Mouse (Mus musculus) MN1 (cell line): ENCODE measurements at regions not wholly inside any gene's neighbourhood (a gene's known extent, or its start where the extent isn't known, plus 50 kb on each side); places are given as distances from the start of the nearest gene placed in this dataset.

ENCODE experiments used
- DNase-seq: peaks from one replicate; pipeline ENCODE4 v3.0.0-alpha.2; 2016; ENCODE audit warnings: low spot score

- DNase-seq = no peak
Observed at GRCm38 (mm10) chr8:49396519-49396918, 552.8 kb upstream of the Tenm3 start.

GRCm38 (mm10) chr8:49395029-49395428 is 551.3 kb upstream of the Tenm3 start:
- DNase-seq = no peak

- no peak for DNase-seq
Observed at GRCm38 (mm10) chr8:49389525-49389924, 545.8 kb upstream of the Tenm3 start.

- DNase-seq = no peak
Observed at GRCm38 (mm10) chr8:49387587-49387986, 543.8 kb upstream of the Tenm3 start.

- no peak for DNase-seq
Observed at GRCm38 (mm10) chr8:49372686-49373085, 528.9 kb upstream of the Tenm3 start.

- no peak for DNase-seq
Observed at GRCm38 (mm10) chr8:49362682-49363081, 518.9 kb upstream of the Tenm3 start.

- DNase-seq = no peak
Observed at GRCm38 (mm10) chr8:49361443-49361842, 517.7 kb upstream of the Tenm3 start.

- no peak for DNase-seq
Observed at GRCm38 (mm10) chr8:49360121-49360520, 516.4 kb upstream of the Tenm3 start.

- no peak for DNase-seq
Observed at GRCm38 (mm10) chr8:49359671-49360070, 515.9 kb upstream of the Tenm3 start.

- no peak for DNase-seq
Observed at GRCm38 (mm10) chr8:49348602-49349001, 504.9 kb upstream of the Tenm3 start.

GRCm38 (mm10) chr8:49338716-49339115 is 495.0 kb upstream of the Tenm3 start:
- DNase-seq = no peak

GRCm38 (mm10) chr8:49326980-49327379 is 483.2 kb upstream of the Tenm3 start:
- DNase-seq = no peak

GRCm38 (mm10) chr8:49321404-49321803 is 477.7 kb upstream of the Tenm3 start:
- DNase-seq = no peak

- no peak for DNase-seq
Observed at GRCm38 (mm10) chr8:49313483-49314278, 469.9 kb upstream of the Tenm3 start.

- no peak for DNase-seq
Observed at GRCm38 (mm10) chr8:49312816-49313215, 469.1 kb upstream of the Tenm3 start.

- DNase-seq = no peak
Observed at GRCm38 (mm10) chr8:49282401-49282800, 438.6 kb upstream of the Tenm3 start.

- no peak for DNase-seq
Observed at GRCm38 (mm10) chr8:49281254-49281653, 437.5 kb upstream of the Tenm3 start.

GRCm38 (mm10) chr8:49274031-49274430 is 430.3 kb upstream of the Tenm3 start:
- no peak for DNase-seq

GRCm38 (mm10) chr8:49273109-49273508 is 429.4 kb upstream of the Tenm3 start:
- DNase-seq = no peak

- DNase-seq = no peak
Observed at GRCm38 (mm10) chr8:49263416-49263815, 419.7 kb upstream of the Tenm3 start.

GRCm38 (mm10) chr8:49262797-49263196 is 419.0 kb upstream of the Tenm3 start:
- no peak for DNase-seq

- no peak for DNase-seq
Observed at GRCm38 (mm10) chr8:49255954-49256353, 412.2 kb upstream of the Tenm3 start.

GRCm38 (mm10) chr8:49254311-49254828 is 410.6 kb upstream of the Tenm3 start:
- no peak for DNase-seq

- DNase-seq = no peak
Observed at GRCm38 (mm10) chr8:49243002-49243401, 399.3 kb upstream of the Tenm3 start.
